9 mouse cellular contexts compared by ENCODE assay signal in genomic region chrX:157454430-157454829, GRCm38 (mm10). TPM values are rescaled to one million over a fixed set of nuclear protein-coding genes. Genes with fewer than 3 reads are reported as not detected.
DNase-seq lines count a peak whose midpoint lies in the region; TF ChIP-seq lines count a peak whose summit lies in the region.
"Had no signal": no experiment of that assay in that cellular context is flagged by ENCODE, and none has a peak within 500 bp of the region (broad histone marks: within the 10 kb centered on the region; RNA-seq: fewer than 3 reads in every experiment).

No protein-coding gene starts in this region.

- H3K4me3 ChIP-seq in lung, adult 2 months (replicated peaks; ENCODE audit: extremely low read depth, low read depth, low read length) = no peak overlapping the region
- H3K4me3 ChIP-seq: hindbrain, embryonic 15.5 days; stomach, embryonic 15.5 days had no signal

- peak; percentile 22 for DNase-seq in ovary, postnatal 10 days (ENCODE audit: low spot score)
- no peak for DNase-seq in ovary, adult 18-20 months (ENCODE audit: low spot score)
- DNase-seq in adrenal gland, adult 18-20 months (ENCODE audit: low spot score in 2 of 2) = peak; percentile 29 to 49
- DNase-seq in embryo, embryonic 11 days = peak; percentile 33
- peak; percentile 31 for DNase-seq in kidney, postnatal 14 days
- peak; percentile 34 for DNase-seq in lung, adult 2 months
- peak; percentile 6 for DNase-seq in spleen, adult 12 weeks (ENCODE audit: low spot score)

- WGBS in lung, adult 2 months = 52% methylated on average over 1 of the region's 1 CpGs

- no peak for TF ChIP-seq POLR2A in lung, adult 2 months (IDR thresholded peaks at IDR 0.05; ENCODE audit: borderline replicate concordance, extremely low read depth, low read depth, low read length)

- no peaks in the 10 kb centered on the region for H3K4me1 ChIP-seq in lung, adult 2 months (ENCODE audit: control insufficient read depth, insufficient read depth, low read length)
- H3K4me1 ChIP-seq: hindbrain, embryonic 15.5 days; stomach, embryonic 15.5 days had no signal

- TF ChIP-seq CTCF in lung, adult 2 months (IDR thresholded peaks at IDR 0.05; ENCODE audit: insufficient read depth, low read length) = peak; percentile 56; the same call in 1 of the 2 replicates

RNA-seq across cellular contexts. Expression of gene Sms, which starts 37.7 kb away (rescaled TPM):
- total RNA-seq in adrenal gland, adult 18-20 months (2021) = 10 to 100 TPM; 10.6 to 17.1 TPM
- polyA plus RNA-seq in lung, adult 2 months (2012; rRNA removed) = 11.3 and 13.1 TPM in 2 replicates

RNA-seq across cellular contexts. Expression of gene Phex, which starts 39.3 kb away (rescaled TPM):
- total RNA-seq in adrenal gland, adult 18-20 months (2021) = under 1 TPM; 0.20 to 0.22 TPM
- 0.21 and 0.36 TPM in 2 replicates for polyA plus RNA-seq in lung, adult 2 months (2012; rRNA removed)
